Mouse (Mus musculus) lung, postnatal 0 days (tissue): ENCODE measurements around the gene Sumf1.

Experiments used
- CTCF ChIP-seq: IDR thresholded peaks from 2 replicates; pipeline ENCODE4 v1.5.1; 2016; ENCODE audit warnings: antibody characterized with exemption, mild to moderate bottlenecking
- EP300 ChIP-seq: IDR thresholded peaks from 2 replicates; pipeline ENCODE4 v1.6.1; 2016; ENCODE audit warnings: antibody characterized with exemption, mild to moderate bottlenecking, control low read depth

- TF ChIP-seq CTCF (no peak), EP300 (peak; percentile 79)
Measured at GRCm38 (mm10) chr6:108061121-108061520, 124.3 kb downstream of the Sumf1 start.
